In genomic region chr2:11433353-11433752, GRCm38 (mm10) we compare ENCODE assay signal across 19 mouse cellular contexts.
"Had no signal": no experiment of that assay in that cellular context is flagged by ENCODE, and none has a peak within 500 bp of the region (broad histone marks: within the 10 kb centered on the region; RNA-seq: fewer than 3 reads in every experiment).

No protein-coding gene starts in this region.

- H3K4me1 ChIP-seq: midbrain, embryonic 12.5 days; midbrain, embryonic 15.5 days had no signal

- H3K9ac ChIP-seq: limb, embryonic 12.5 days; limb, embryonic 15.5 days; liver, embryonic 14.5 days; liver, postnatal 0 days; lung, embryonic 14.5 days; midbrain, embryonic 12.5 days; midbrain, embryonic 15.5 days; neural tube, embryonic 12.5 days; neural tube, embryonic 15.5 days had no signal

- H3K4me2 ChIP-seq: limb, embryonic 12.5 days; limb, embryonic 15.5 days; liver, embryonic 11.5 days; lung, embryonic 14.5 days; midbrain, embryonic 12.5 days; midbrain, embryonic 15.5 days; neural tube, embryonic 12.5 days; neural tube, embryonic 15.5 days had no signal

- H3K36me3 ChIP-seq: limb, embryonic 12.5 days; limb, embryonic 15.5 days; midbrain, embryonic 12.5 days; midbrain, embryonic 15.5 days; neural tube, embryonic 12.5 days; neural tube, embryonic 15.5 days had no signal

- H3K4me3 ChIP-seq: limb, embryonic 12.5 days; limb, embryonic 15.5 days; midbrain, embryonic 12.5 days; midbrain, embryonic 15.5 days; neural tube, embryonic 12.5 days; neural tube, embryonic 15.5 days had no signal

- DNase-seq: left cerebral cortex, postnatal 4 days; liver, postnatal 0 days; lung, embryonic 14.5 days; right cerebral cortex, adult 18-20 months; right cerebral cortex, postnatal 14 days; right cerebral cortex, postnatal 4 days; thymus, postnatal 25 days had no signal

- H3K27ac ChIP-seq: limb, embryonic 12.5 days; limb, embryonic 15.5 days; liver, embryonic 14.5 days; macrophage; midbrain, embryonic 12.5 days; midbrain, embryonic 15.5 days; neural tube, embryonic 12.5 days; neural tube, embryonic 15.5 days; stomach, postnatal 0 days had no signal

- ATAC-seq: intestine, postnatal 0 days; liver, postnatal 0 days; lung, postnatal 0 days; midbrain, embryonic 15.5 days had no signal

- H3K27me3 ChIP-seq: limb, embryonic 12.5 days; limb, embryonic 15.5 days; midbrain, embryonic 12.5 days; midbrain, embryonic 15.5 days; neural tube, embryonic 12.5 days; neural tube, embryonic 15.5 days had no signal

- H3K9me3 ChIP-seq: limb, embryonic 12.5 days; limb, embryonic 15.5 days; midbrain, embryonic 12.5 days; midbrain, embryonic 15.5 days; neural tube, embryonic 12.5 days; neural tube, embryonic 15.5 days had no signal
